Mouse (Mus musculus): Measurements from ENCODE around the gene Atox1. TPM values are rescaled to one million over a fixed set of nuclear protein-coding genes. Genes with fewer than 3 reads are reported as not detected.

The Atox1 gene
- total RNA-seq, 2 experiments from 2014 or later, result 98.7 to 111 TPM

DNA sequence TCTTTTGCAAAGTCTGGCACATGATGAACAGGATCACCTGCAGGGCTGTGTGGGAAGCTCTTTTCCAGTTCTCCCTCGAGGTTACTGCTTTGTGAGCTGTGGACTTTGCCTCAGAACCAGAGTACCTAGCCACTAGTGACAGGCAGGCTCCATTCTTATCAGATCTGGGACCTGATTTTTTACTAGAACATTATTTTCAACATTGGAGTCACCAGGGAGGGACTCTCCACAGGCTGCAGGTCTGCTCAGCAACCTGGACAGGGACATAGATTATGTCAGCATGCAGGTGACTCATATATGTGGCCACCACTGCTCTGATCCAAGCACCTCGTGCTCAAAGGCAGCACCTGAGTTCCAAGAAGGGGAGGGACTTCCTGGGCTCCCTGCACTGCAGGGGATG lies 5.9 kb downstream of the Atox1 start:
- intact Hi-C loops (cut with DNase I), result no loop called here
- DNase-seq (ENCODE audit: low spot score in 2 of 2), result no peak

- no peak for DNase-seq (ENCODE audit: low spot score in 2 of 2)
- intact Hi-C loops (cut with DNase I), result no loop called here
These were observed 7.4 kb downstream of the Atox1 start for GRCm38 (mm10) chr11:55453640-55454039.

GRCm38 (mm10) chr11:55450311-55450710 lies 10.7 kb downstream of the Atox1 start:
- intact Hi-C loops (cut with DNase I), result no loop called here
- DNase-seq (ENCODE audit: low spot score in 2 of 2), result no peak

GRCm38 (mm10) chr11:55449531-55449930 lies 11.5 kb downstream of the Atox1 start:
- intact Hi-C loops (cut with DNase I), result no loop called here
- DNase-seq (ENCODE audit: low spot score in 2 of 2), result no peak

- intact Hi-C loops (cut with DNase I), result loop anchor here (1.0 to 2.0 kb wide), 2 partner anchors 57 to 242 kb away; partner anchors contain the start of gene Slc36a1
- peak; percentile 77 to 85 for DNase-seq (ENCODE audit: low spot score in 2 of 2)
These were observed 14.5 kb downstream of the Atox1 start for GRCm38 (mm10) chr11:55446579-55446978.

- intact Hi-C loops (cut with DNase I), result no loop called here
- peak; percentile 63 to 79 for DNase-seq (ENCODE audit: low spot score in 2 of 2)
These were observed 16.3 kb downstream of the Atox1 start for GRCm38 (mm10) chr11:55444772-55445171.

- no peak for DNase-seq (ENCODE audit: low spot score in 2 of 2)
- intact Hi-C loops (cut with DNase I), result no loop called here
These were observed 21.3 kb downstream of the Atox1 start for GRCm38 (mm10) chr11:55439718-55440117.

- DNase-seq (ENCODE audit: low spot score in 2 of 2), result peak in 1 of 2 experiments; percentile 35
- intact Hi-C loops (cut with DNase I), result no loop called here
These were observed 23.0 kb downstream of the Atox1 start for GRCm38 (mm10) chr11:55438031-55438430.

DNA sequence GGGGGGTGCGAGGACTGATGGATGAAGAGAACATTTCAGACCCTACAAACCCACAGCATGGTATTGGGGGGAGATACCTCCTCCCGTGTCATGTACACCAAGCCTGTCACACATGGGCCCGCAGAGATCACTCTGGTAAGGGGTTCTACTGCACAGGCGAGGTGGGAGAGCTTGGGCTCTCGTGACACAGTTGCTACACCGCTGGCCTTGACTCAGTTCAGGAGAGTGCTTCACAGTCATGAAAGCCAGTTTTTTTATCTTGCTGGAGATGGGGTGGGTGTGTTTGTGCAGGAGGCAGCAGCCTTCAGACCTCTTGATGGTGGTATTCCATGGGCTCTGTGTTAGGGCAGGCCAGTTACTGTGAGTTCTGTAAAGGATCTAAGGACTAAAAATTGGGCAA lies 24.9 kb downstream of the Atox1 start:
- DNase-seq (ENCODE audit: low spot score in 2 of 2), result no peak
- intact Hi-C loops (cut with DNase I), result no loop called here

DNA sequence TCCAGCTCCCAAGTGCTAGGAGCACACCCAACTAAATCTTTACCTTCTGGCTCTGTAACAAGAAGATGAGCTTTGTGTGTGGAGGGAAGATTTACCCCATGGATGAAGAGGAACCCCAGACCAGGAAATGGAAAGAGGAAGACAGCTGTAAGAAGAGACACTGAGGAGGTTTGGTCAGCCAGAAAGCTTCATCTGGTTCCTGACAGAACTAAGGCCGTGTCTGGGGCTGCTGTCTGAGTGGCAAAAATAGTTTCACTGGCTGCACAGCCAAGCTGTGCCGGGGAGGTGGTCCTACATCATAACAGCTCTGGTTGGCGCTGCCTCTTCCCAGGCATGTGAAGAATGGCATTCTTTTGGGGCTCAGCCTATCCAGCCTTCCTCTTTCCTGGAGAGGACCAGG lies 28.1 kb downstream of the Atox1 start:
- DNase-seq (ENCODE audit: low spot score in 2 of 2), result peak in 1 of 2 experiments; percentile 24
- intact Hi-C loops (cut with DNase I), result no loop called here

- DNase-seq (ENCODE audit: low spot score in 2 of 2), result no peak
- intact Hi-C loops (cut with DNase I), result no loop called here
These were observed 31.1 kb downstream of the Atox1 start for GRCm38 (mm10) chr11:55429973-55430372.

DNA sequence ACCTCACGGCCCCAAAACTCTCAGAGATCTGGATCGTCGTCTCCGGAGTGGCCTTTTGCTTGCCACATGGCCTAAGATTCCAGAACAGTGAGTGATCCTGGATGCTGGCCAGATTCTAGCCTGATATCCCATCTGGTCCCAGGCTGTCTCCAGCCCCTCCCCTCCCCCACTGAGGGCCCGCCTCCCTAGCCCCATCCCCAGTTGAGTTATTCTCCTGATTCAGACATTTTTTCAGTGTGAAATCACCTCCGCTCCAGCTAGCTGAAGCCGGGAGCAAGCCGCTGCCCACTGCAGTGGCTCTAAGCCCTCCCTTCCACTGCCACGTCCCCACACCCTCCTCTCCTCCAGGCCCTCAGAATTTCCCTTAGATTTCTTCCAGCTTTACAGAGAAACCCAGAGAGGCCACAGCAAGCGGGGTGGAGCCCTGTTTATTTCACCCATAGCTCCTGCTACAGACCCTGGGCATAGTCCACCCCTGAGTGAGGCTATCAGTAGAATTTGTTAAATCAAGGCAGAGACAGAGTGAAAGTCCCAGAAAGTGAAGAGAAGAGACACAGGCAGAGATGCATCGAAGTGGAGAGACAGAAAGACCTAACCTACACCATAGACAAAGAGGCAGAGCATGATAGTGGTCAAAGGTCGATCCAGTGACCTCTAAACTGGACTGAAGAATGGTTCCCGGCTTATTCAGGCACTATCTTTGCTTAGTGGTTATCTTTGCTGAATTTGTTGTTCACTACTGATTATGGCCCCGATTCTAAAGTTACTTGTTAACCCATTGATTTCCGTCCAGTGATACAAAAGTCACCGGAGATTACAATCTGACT lies 32.6 kb downstream of the Atox1 start:
- no peak for DNase-seq (ENCODE audit: low spot score in 2 of 2)
- intact Hi-C loops (cut with DNase I), result no loop called here

- no peak for DNase-seq (ENCODE audit: low spot score in 2 of 2)
- intact Hi-C loops (cut with DNase I), result no loop called here
These were observed 36.2 kb downstream of the Atox1 start for GRCm38 (mm10) chr11:55424746-55425360.

DNA sequence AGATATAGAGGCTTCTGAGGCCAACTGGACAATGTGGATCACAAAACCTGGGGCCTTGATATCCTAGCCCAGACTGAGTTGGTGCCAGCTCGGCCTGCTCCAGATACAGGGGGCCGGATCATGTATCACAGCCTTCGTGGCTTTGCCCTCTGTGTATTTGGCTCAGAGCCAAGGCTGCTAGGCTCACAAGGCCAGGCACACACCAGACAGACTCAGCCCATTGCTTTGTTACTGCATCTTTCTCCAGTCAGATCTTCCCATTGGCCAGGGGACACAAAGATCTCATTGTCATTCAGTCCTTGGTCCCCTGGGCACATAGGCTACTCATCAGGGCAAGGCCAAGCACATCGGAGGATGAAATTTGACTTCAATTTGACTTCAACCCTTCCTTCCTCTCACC lies 37.3 kb downstream of the Atox1 start:
- DNase-seq (ENCODE audit: low spot score in 2 of 2), result peak in 1 of 2 experiments; percentile 24
- intact Hi-C loops (cut with DNase I), result no loop called here

DNA sequence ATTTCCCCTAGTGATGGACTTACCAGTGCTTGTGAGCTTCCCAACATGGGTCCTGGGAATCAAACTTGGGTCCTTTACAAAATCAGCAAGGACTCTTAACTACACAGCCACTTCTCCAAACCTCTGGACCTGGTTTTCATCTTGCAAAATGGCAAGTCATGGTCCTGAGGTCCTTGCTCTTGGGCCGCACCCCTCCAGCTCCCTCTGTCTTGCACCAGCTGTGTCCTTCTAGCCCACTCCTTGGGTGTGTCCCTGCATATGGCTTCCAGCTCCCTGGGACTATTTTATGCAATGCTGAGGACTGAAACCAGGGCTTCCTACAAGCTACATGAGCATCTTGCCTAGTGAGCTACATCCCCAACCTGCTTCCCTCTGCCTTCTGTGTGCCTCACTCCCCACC lies 38.1 kb downstream of the Atox1 start, which contains the start of gene Sparc:
Gene Sparc (minus strand): TSS at position 206 of the 400 bp plus-strand sequence.
- intact Hi-C loops (cut with DNase I), result no loop called here
- DNase-seq (ENCODE audit: low spot score in 2 of 2), result no peak

GRCm38 (mm10) chr11:55419678-55420307 lies 41.2 kb downstream of the Atox1 start:
- peak in 1 of 2 experiments; percentile 30 for DNase-seq (ENCODE audit: low spot score in 2 of 2)
- intact Hi-C loops (cut with DNase I), result no loop called here

- intact Hi-C loops (cut with DNase I), result no loop called here
These were observed 41.8 kb downstream of the Atox1 start for GRCm38 (mm10) chr11:55419296-55419677.

DNA sequence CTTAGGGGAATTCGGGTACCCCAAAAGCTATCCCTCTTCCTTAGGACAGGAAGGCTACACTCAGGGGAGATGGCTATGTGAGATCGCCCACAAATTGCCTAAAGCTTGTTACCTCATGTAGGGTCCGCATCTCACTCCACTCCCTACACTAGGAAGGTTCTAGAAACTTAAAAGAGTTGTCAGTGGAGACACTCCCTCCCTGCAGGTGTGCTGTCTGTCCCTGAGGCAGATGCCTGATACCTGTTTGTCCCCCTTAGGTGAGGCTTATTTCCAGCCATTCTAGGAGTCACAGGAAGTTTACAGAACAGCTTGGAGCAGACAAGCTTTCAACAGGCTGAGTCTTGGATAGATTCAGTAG lies 42.4 kb downstream of the Atox1 start:
- no peak for DNase-seq (ENCODE audit: low spot score in 2 of 2)
- intact Hi-C loops (cut with DNase I), result no loop called here

More at GRCm38 (mm10) chr11:55419296-55419677, 41.8 kb downstream of the Atox1 start:
- DNase-seq (ENCODE audit: low spot score in 2 of 2), result peak in 1 of 2 experiments; percentile 50

GRCm38 (mm10) chr11:55417898-55418703 lies 42.9 kb downstream of the Atox1 start:
- intact Hi-C loops (cut with DNase I), result no loop called here
- DNase-seq (ENCODE audit: low spot score in 2 of 2), result peak in 1 of 2 experiments; percentile 22

Data from left cerebral cortex, postnatal 25 days (tissue).